ENCODE assay signal across 8 mouse cellular contexts in genomic region chr7:110298090-110298489, GRCm38 (mm10).
DNase-seq lines count a peak whose midpoint lies in the region; ATAC-seq and TF ChIP-seq lines count a peak whose summit lies in the region.
"Had no signal": no experiment of that assay in that cellular context is flagged by ENCODE, and none has a peak within 500 bp of the region (broad histone marks: within the 10 kb centered on the region; RNA-seq: fewer than 3 reads in every experiment).

No protein-coding gene starts in this region.

- H3K4me2 ChIP-seq in embryonic facial prominence, embryonic 13.5 days, result no peak overlapping the region
- no peak overlapping the region for H3K4me2 ChIP-seq in intestine, embryonic 14.5 days (ENCODE audit: low read length)
- no peak overlapping the region for H3K4me2 ChIP-seq in limb, embryonic 14.5 days (replicated peaks; ENCODE audit: low read depth, low read length, severe bottlenecking)

- TF ChIP-seq POLR2A in limb, embryonic 14.5 days (IDR thresholded peaks at IDR 0.05; ENCODE audit: borderline replicate concordance, extremely low read depth, insufficient read depth, insufficient read length), result no peak

- DNase-seq in left cerebral cortex, adult 2 months (ENCODE audit: extremely low spot score in 1 of 2, low spot score in 2 of 2), result no peak
- DNase-seq in left cerebral cortex, postnatal 10 days (ENCODE audit: extremely low spot score in 1 of 2, low spot score in 2 of 2), result no peak
- no peak for DNase-seq in intestine, embryonic 14.5 days (ENCODE audit: low spot score)
- no peak for DNase-seq in limb, embryonic 14.5 days (ENCODE audit: low spot score)
- no peak for DNase-seq in layer of hippocampus, postnatal 25 days (ENCODE audit: extremely low spot score in 1 of 2, low spot score in 1 of 2)
- DNase-seq in layer of hippocampus, adult 18-20 months (ENCODE audit: low spot score in 2 of 2), result no peak

- no peak for ATAC-seq in embryonic facial prominence, embryonic 13.5 days (ENCODE audit: insufficient number of reproducible peaks, insufficient read depth, low FRiP score, low TSS enrichment, low read depth)
- no peak for ATAC-seq in intestine, embryonic 14.5 days (replicated peaks; ENCODE audit: low FRiP score, low TSS enrichment, low read depth)
- ATAC-seq in limb, embryonic 14.5 days (ENCODE audit: low FRiP score, low read depth), result no peak

- H3K27ac ChIP-seq in left cerebral cortex, adult 2 months, result peak overlapping the region; percentile 2; the same call in 1 of the 2 replicates
- peak overlapping the region; percentile 81 for H3K27ac ChIP-seq in embryonic facial prominence, embryonic 13.5 days
- H3K27ac ChIP-seq in intestine, embryonic 14.5 days (ENCODE audit: low read depth), result peak overlapping the region; percentile 84; the same call in 1 of the 2 replicates
- H3K27ac ChIP-seq in limb, embryonic 14.5 days (replicated peaks; ENCODE audit: low read depth, low read length), result peak overlapping the region; percentile 83

- H3K4me1 ChIP-seq in embryonic facial prominence, embryonic 13.5 days, result peaks cover 20% of the 10 kb centered on the region
- peaks cover 13% of the 10 kb centered on the region for H3K4me1 ChIP-seq in intestine, embryonic 14.5 days (replicated peaks; ENCODE audit: control insufficient read depth, insufficient read depth, low read length)
- peaks cover 17% of the 10 kb centered on the region for H3K4me1 ChIP-seq in limb, embryonic 14.5 days (ENCODE audit: control insufficient read depth, insufficient read depth, low read length)

- WGBS in embryonic facial prominence, embryonic 13.5 days, result 78% methylated on average over 7 of the region's 7 CpGs
- 85% methylated on average over 7 of the region's 7 CpGs for WGBS in intestine, embryonic 14.5 days
- WGBS in limb, embryonic 14.5 days, result 80% methylated on average over 7 of the region's 7 CpGs

- no peak overlapping the region for H3K4me3 ChIP-seq in left cerebral cortex, adult 2 months
- H3K4me3 ChIP-seq in embryonic facial prominence, embryonic 13.5 days, result no peak overlapping the region
- H3K4me3 ChIP-seq in intestine, embryonic 14.5 days (ENCODE audit: low read depth, low read length), result no peak overlapping the region
- no peak overlapping the region for H3K4me3 ChIP-seq in limb, embryonic 14.5 days (replicated peaks; ENCODE audit: low read length)
- H3K4me3 ChIP-seq: layer of hippocampus, adult 2 months had no signal

- no peaks in the 10 kb centered on the region for H3K27me3 ChIP-seq in embryonic facial prominence, embryonic 13.5 days
- no peaks in the 10 kb centered on the region for H3K27me3 ChIP-seq in intestine, embryonic 14.5 days (replicated peaks; ENCODE audit: control insufficient read depth, insufficient read depth, low read length)
- no peaks in the 10 kb centered on the region for H3K27me3 ChIP-seq in limb, embryonic 14.5 days (ENCODE audit: control insufficient read depth, insufficient read depth, low read length)

- no peak for TF ChIP-seq CTCF in left cerebral cortex, adult 2 months (IDR thresholded peaks at IDR 0.05)

- intact Hi-C loops in left cerebral cortex, adult 2 months (cut with DNase I), result no loop called here
- intact Hi-C loops in left cerebral cortex, postnatal 10 days (cut with DNase I), result no loop called here

- H3K9ac ChIP-seq in embryonic facial prominence, embryonic 13.5 days, result no peak overlapping the region
- H3K9ac ChIP-seq in intestine, embryonic 14.5 days (ENCODE audit: low read length), result no peak overlapping the region
- no peak overlapping the region for H3K9ac ChIP-seq in limb, embryonic 14.5 days (ENCODE audit: low read depth, low read length, severe bottlenecking)

- no peaks in the 10 kb centered on the region for H3K36me3 ChIP-seq in embryonic facial prominence, embryonic 13.5 days
- no peaks in the 10 kb centered on the region for H3K36me3 ChIP-seq in intestine, embryonic 14.5 days (ENCODE audit: control insufficient read depth, insufficient read depth, low read length)
- H3K36me3 ChIP-seq in limb, embryonic 14.5 days (ENCODE audit: control insufficient read depth, insufficient read depth, low read length), result no peaks in the 10 kb centered on the region

- no peaks in the 10 kb centered on the region for H3K9me3 ChIP-seq in embryonic facial prominence, embryonic 13.5 days
- H3K9me3 ChIP-seq in intestine, embryonic 14.5 days (ENCODE audit: control insufficient read depth, low read length), result no peaks in the 10 kb centered on the region
- H3K9me3 ChIP-seq in limb, embryonic 14.5 days (ENCODE audit: control insufficient read depth, low read length), result peaks cover under 1% of the 10 kb centered on the region; the same call in 1 of the 2 replicates

Comparison
In these comparisons a context has a peak if more than half of its experiments do, and no peak if none do; other contexts are left out.
1. H3K27ac ChIP-seq: peak in every context shown above with its lines; median percentile 84 in intestine, embryonic 14.5 days; 83 in limb, embryonic 14.5 days; 81 in embryonic facial prominence, embryonic 13.5 days; 2 in left cerebral cortex, adult 2 months.